Mouse (Mus musculus) T-cell, adult 2 months (primary cell): ENCODE measurements around the gene P2ry12.

Source experiments
- DNase-seq: peaks from one replicate; pipeline ENCODE4 v3.0.0; 2022; ENCODE audit warnings: low spot score

Gene P2ry12

GRCm38 (mm10) chr3:59262704-59263103, at the start of gene P2ry12:
Gene P2ry12 (minus strand): TSS chr3:59262871.
- no peak for DNase-seq

GRCm38 (mm10) chr3:59305518-59305917, 42.8 kb upstream of the P2ry12 start:
- DNase-seq, result no peak

- DNase-seq, result no peak
Measured at GRCm38 (mm10) chr3:59304944-59305343, 42.3 kb upstream of the P2ry12 start.

- DNase-seq, result no peak
Measured at GRCm38 (mm10) chr3:59297653-59298052, 35.0 kb upstream of the P2ry12 start.

GRCm38 (mm10) chr3:59296563-59297130, 34.0 kb upstream of the P2ry12 start:
- no peak for DNase-seq

GRCm38 (mm10) chr3:59295699-59296562, 33.3 kb upstream of the P2ry12 start:
- no peak for DNase-seq

GRCm38 (mm10) chr3:59293437-59294199, 30.9 kb upstream of the P2ry12 start:
- DNase-seq, result no peak

- no peak for DNase-seq
Measured at GRCm38 (mm10) chr3:59290551-59290950, 27.9 kb upstream of the P2ry12 start.

GRCm38 (mm10) chr3:59278620-59279019, 15.9 kb upstream of the P2ry12 start:
- DNase-seq, result no peak

GRCm38 (mm10) chr3:59278254-59278533, 15.5 kb upstream of the P2ry12 start:
- no peak for DNase-seq

GRCm38 (mm10) chr3:59277502-59278253, 15.0 kb upstream of the P2ry12 start:
- no peak for DNase-seq

GRCm38 (mm10) chr3:59270811-59271210, 8.1 kb upstream of the P2ry12 start:
- DNase-seq, result no peak

- no peak for DNase-seq
Measured at GRCm38 (mm10) chr3:59263988-59264387, 1.3 kb upstream of the P2ry12 start.

- no peak for DNase-seq
Measured at GRCm38 (mm10) chr3:59263417-59263816, 746 bp upstream of the P2ry12 start.

- peak; percentile 42 for DNase-seq
Measured at GRCm38 (mm10) chr3:59261709-59262472, 780 bp downstream of the P2ry12 start.

GRCm38 (mm10) chr3:59260745-59261144, 1.9 kb downstream of the P2ry12 start:
- peak; percentile 72 for DNase-seq

GRCm38 (mm10) chr3:59257740-59258664, 4.7 kb downstream of the P2ry12 start:
- DNase-seq, result peak; percentile 42

GRCm38 (mm10) chr3:59250454-59250853, 12.2 kb downstream of the P2ry12 start:
- DNase-seq, result no peak

GRCm38 (mm10) chr3:59248031-59248430, 14.6 kb downstream of the P2ry12 start:
- no peak for DNase-seq

GRCm38 (mm10) chr3:59243384-59243783, 19.3 kb downstream of the P2ry12 start:
- DNase-seq, result no peak
